Mouse (Mus musculus) forebrain, embryonic 13.5 days (tissue): Measurements from ENCODE around the gene Serpina9. TPM values are rescaled to one million over a fixed set of nuclear protein-coding genes. Genes with fewer than 3 reads are reported as not detected.

Source experiments
- ATAC-seq: fragments of 200-750 bp; cut with Nextera tagmentation; 2 replicates; pipeline ENCODE4 v1.8.0; 2017
- H3K27ac ChIP-seq: fragments of 300-500 bp; sonication (generic); 2 replicates; pipeline ENCODE4 v1.5.1; 2015; ENCODE audit warnings: inconsistent platforms, mild to moderate bottlenecking, moderate library complexity
- H3K27me3 ChIP-seq: fragments of 300-500 bp; sonication (generic); 2 replicates; pipeline ENCODE4 v1.6.1; 2015; ENCODE audit warnings: mild to moderate bottlenecking, inconsistent platforms
- H3K36me3 ChIP-seq: fragments of 300-500 bp; sonication (generic); 2 replicates; pipeline ENCODE4 v1.6.1; 2015; ENCODE audit warnings: mild to moderate bottlenecking, inconsistent platforms; ENCODE audit not compliant: poor library complexity, severe bottlenecking
- H3K4me1 ChIP-seq: fragments of 300-500 bp; sonication (generic); 2 replicates; pipeline ENCODE4 v1.6.1; 2015; ENCODE audit warnings: inconsistent platforms
- H3K4me2 ChIP-seq: fragments of 300-500 bp; sonication (generic); 2 replicates; pipeline ENCODE4 v1.6.1; 2015; ENCODE audit warnings: inconsistent platforms, mild to moderate bottlenecking, moderate library complexity
- H3K4me3 ChIP-seq: fragments of 300-500 bp; sonication (generic); 2 replicates; pipeline ENCODE4 v1.5.1; 2015; ENCODE audit warnings: mild to moderate bottlenecking, inconsistent platforms
- H3K9ac ChIP-seq: fragments of 300-500 bp; sonication (generic); 2 replicates; pipeline ENCODE4 v1.6.1; 2015; ENCODE audit warnings: mild to moderate bottlenecking, inconsistent platforms
- H3K9me3 ChIP-seq: fragments of 300-500 bp; sonication (generic); replicated peaks from 2 replicates; pipeline ENCODE4 v1.6.1; 2016; ENCODE audit warnings: inconsistent platforms
- WGBS: fragments of 180-500 bp; shearing (Covaris S2); methylation state at CpG from one replicate; pipeline ENCODE4 v1.1.7; 2015; 5-methylcytosine and 5-hydroxymethylcytosine counted together
- polyA plus RNA-seq: library from polyadenylated mRNA; unstranded; fragments of >200 nt; fragmentation: Nextera tagmentation; extraction: Ambion mirVana; gene quantifications from 2 replicates; pipeline ENCODE4 v1.2.1, GENCODE M21; 2015

The Serpina9 gene
- polyA plus RNA-seq, 1 experiment from 2014 or later: not detected

- Histone ChIP-seq H3K4me3 (no peak overlapping the region), H3K36me3 (no peaks in the 10 kb centered on the region), H3K27me3 (no peaks in the 10 kb centered on the region), H3K9ac (no peak overlapping the region), H3K27ac (no peak overlapping the region), H3K9me3 (no peaks in the 10 kb centered on the region; the same call in 1 of the 2 replicates), H3K4me1 (no peaks in the 10 kb centered on the region), H3K4me2 (no peak overlapping the region)
- no peak for ATAC-seq
- 39% methylated on average over 8 of the region's 8 CpGs for WGBS
These were observed 16.4 kb upstream of the Serpina9 start for GRCm38 (mm10) chr12:104029986-104030385.

DNA sequence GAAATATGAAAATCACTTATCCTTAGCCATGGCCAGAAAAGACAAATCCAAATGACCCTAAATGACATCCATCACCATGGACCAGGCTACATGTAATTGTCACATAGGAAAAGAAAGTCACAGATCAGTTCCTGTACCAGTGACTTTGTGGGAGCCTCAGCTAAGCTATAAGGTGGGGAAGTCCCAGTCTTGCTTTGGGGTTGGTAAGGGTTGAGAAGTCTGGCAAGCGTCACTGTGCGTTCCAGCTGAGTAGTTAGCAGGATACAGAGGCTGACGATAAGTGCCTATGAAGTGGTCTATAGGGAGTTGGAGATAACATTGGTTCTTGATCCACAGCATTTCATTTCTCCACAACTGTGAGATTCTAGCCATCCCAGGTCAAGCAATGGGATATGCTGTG, 1.7 kb upstream of the Serpina9 start:
- H3K27me3 ChIP-seq: no peaks in the 10 kb centered on the region
- 95% methylated on average over 3 of the region's 3 CpGs for WGBS
- H3K4me3 ChIP-seq: no peak overlapping the region
- H3K36me3 ChIP-seq: no peaks in the 10 kb centered on the region
- H3K4me2 ChIP-seq: no peak overlapping the region
- no peak overlapping the region for H3K27ac ChIP-seq
- no peaks in the 10 kb centered on the region for H3K4me1 ChIP-seq
- no peak for ATAC-seq
- H3K9me3 ChIP-seq: no peaks in the 10 kb centered on the region; the same call in 1 of the 2 replicates
- H3K9ac ChIP-seq: no peak overlapping the region

DNA sequence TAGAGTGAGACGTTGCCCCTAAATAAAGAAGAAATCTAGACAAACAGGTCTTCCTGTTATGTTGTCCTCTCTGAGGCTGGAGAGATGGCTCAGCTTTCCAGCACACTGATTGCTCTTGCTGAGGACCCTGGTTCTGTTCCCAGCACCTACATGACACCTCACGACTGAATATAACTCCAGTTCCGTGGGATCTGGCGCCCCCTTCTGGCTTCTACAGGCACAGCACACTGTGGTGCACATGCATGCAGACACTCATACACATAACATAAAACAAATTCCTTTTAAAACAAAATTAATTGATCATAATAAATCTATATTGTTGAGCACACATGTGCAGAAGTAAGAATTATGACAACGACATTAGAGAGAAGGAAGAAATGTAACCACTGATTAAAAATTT, 8.9 kb downstream of the Serpina9 start:
- ATAC-seq: no peak
- no peaks in the 10 kb centered on the region for H3K4me1 ChIP-seq
- 83% methylated on average over 5 of the region's 5 CpGs for WGBS

GRCm38 (mm10) chr12:104003238-104003612, 10.3 kb downstream of the Serpina9 start:
- H3K4me3 ChIP-seq: no peak overlapping the region
- no peaks in the 10 kb centered on the region for H3K4me1 ChIP-seq
- H3K9me3 ChIP-seq: peaks cover 5% of the 10 kb centered on the region; the same call in 1 of the 2 replicates
- H3K4me2 ChIP-seq: no peak overlapping the region
- H3K9ac ChIP-seq: no peak overlapping the region
- H3K36me3 ChIP-seq: no peaks in the 10 kb centered on the region
- H3K27ac ChIP-seq: no peak overlapping the region
- 76% methylated on average over 4 of the region's 4 CpGs for WGBS
- ATAC-seq: no peak
- no peaks in the 10 kb centered on the region for H3K27me3 ChIP-seq

More for the DNA sequence above, 8.9 kb downstream of the Serpina9 start:
- Histone ChIP-seq H3K9ac (no peak overlapping the region), H3K27me3 (no peaks in the 10 kb centered on the region), H3K36me3 (no peaks in the 10 kb centered on the region), H3K4me3 (no peak overlapping the region), H3K27ac (no peak overlapping the region), H3K4me2 (no peak overlapping the region), H3K9me3 (peaks cover 5% of the 10 kb centered on the region; the same call in 1 of the 2 replicates)

- H3K9ac ChIP-seq: no peak overlapping the region
- 89% methylated on average over 10 of the region's 10 CpGs for WGBS
- H3K4me2 ChIP-seq: no peak overlapping the region
- H3K9me3 ChIP-seq: peaks cover 5% of the 10 kb centered on the region; the same call in 1 of the 2 replicates
- H3K4me3 ChIP-seq: no peak overlapping the region
- H3K36me3 ChIP-seq: no peaks in the 10 kb centered on the region
- H3K4me1 ChIP-seq: no peaks in the 10 kb centered on the region
- H3K27me3 ChIP-seq: no peaks in the 10 kb centered on the region
- H3K27ac ChIP-seq: no peak overlapping the region
- no peak for ATAC-seq
These were observed 10.9 kb downstream of the Serpina9 start for GRCm38 (mm10) chr12:104002569-104003237.

- H3K27me3 ChIP-seq: no peaks in the 10 kb centered on the region
- no peaks in the 10 kb centered on the region for H3K4me1 ChIP-seq
- peaks cover 5% of the 10 kb centered on the region; the same call in 1 of the 2 replicates for H3K9me3 ChIP-seq
- no peak for ATAC-seq
- no peak overlapping the region for H3K4me2 ChIP-seq
- no peak overlapping the region for H3K27ac ChIP-seq
- no peak overlapping the region for H3K4me3 ChIP-seq
- 92% methylated on average over 3 of the region's 3 CpGs for WGBS
- H3K36me3 ChIP-seq: no peaks in the 10 kb centered on the region
- H3K9ac ChIP-seq: no peak overlapping the region
These were observed 13.0 kb downstream of the Serpina9 start for GRCm38 (mm10) chr12:104000594-104000993.

- H3K9ac ChIP-seq: no peak overlapping the region
- no peak for ATAC-seq
- no peak overlapping the region for H3K27ac ChIP-seq
- H3K4me1 ChIP-seq: no peaks in the 10 kb centered on the region
- no peaks in the 10 kb centered on the region for H3K27me3 ChIP-seq
- peaks cover 3% of the 10 kb centered on the region; the same call in 1 of the 2 replicates for H3K9me3 ChIP-seq
- 70% methylated on average over 8 of the region's 8 CpGs for WGBS
- no peak overlapping the region for H3K4me3 ChIP-seq
- no peaks in the 10 kb centered on the region for H3K36me3 ChIP-seq
- no peak overlapping the region for H3K4me2 ChIP-seq
These were observed 13.9 kb downstream of the Serpina9 start for GRCm38 (mm10) chr12:103999611-104000010.

GRCm38 (mm10) chr12:103996513-103996912, 17.0 kb downstream of the Serpina9 start:
- no peak overlapping the region for H3K9ac ChIP-seq
- H3K36me3 ChIP-seq: no peaks in the 10 kb centered on the region
- 70% methylated on average over 2 of the region's 2 CpGs for WGBS
- H3K4me3 ChIP-seq: no peak overlapping the region
- H3K27me3 ChIP-seq: no peaks in the 10 kb centered on the region
- ATAC-seq: no peak
- no peaks in the 10 kb centered on the region for H3K4me1 ChIP-seq
- no peak overlapping the region for H3K4me2 ChIP-seq
- no peak overlapping the region for H3K27ac ChIP-seq
- no peaks in the 10 kb centered on the region for H3K9me3 ChIP-seq

DNA sequence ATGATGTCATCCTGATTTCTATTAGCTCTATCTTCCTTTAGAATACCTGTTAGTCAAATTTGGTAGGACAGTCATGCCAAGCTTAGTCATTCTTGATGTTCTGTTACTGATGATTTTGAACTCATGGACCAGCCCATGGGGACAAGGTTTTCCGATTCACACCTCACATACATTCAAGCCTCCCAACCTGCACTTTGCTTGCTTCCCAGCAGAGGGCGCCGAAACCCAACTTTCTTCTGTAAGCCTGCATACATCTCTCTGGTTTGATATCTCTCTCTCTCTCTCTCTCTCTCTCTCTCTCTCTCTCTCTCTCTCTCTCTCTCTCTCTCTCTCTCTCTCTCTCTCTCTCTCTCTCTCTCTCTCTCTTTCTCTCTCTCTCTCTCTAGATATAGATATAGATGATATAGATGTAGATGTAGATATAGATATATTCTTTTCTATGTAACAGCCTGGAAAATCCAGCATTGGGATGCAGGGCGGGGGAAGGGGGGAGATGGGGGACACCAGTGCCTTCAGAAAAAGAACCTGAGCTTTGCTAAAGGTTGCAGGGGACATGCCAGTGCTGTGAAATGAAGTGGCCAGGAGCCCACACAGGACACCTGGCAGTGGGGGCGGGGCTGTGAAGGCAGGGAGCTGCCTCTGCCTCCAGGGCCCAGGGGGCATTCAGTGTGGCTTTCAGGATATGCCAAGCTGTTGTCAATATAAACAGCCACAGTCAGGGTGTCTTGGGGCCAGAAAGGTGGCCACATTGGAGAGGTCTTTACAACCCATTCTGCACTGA, 18.1 kb downstream of the Serpina9 start:
- no peaks in the 10 kb centered on the region for H3K9me3 ChIP-seq
- H3K27me3 ChIP-seq: no peaks in the 10 kb centered on the region
- no peak overlapping the region for H3K4me2 ChIP-seq
- H3K9ac ChIP-seq: no peak overlapping the region
- H3K36me3 ChIP-seq: no peaks in the 10 kb centered on the region
- WGBS: 42% methylated on average over 5 of the region's 5 CpGs
- no peaks in the 10 kb centered on the region for H3K4me1 ChIP-seq
- ATAC-seq: no peak
- no peak overlapping the region for H3K4me3 ChIP-seq
- H3K27ac ChIP-seq: no peak overlapping the region

GRCm38 (mm10) chr12:103992945-103993344, 20.6 kb downstream of the Serpina9 start:
- no peaks in the 10 kb centered on the region for H3K4me1 ChIP-seq
- no peak overlapping the region for H3K4me3 ChIP-seq
- H3K27me3 ChIP-seq: no peaks in the 10 kb centered on the region
- no peaks in the 10 kb centered on the region for H3K36me3 ChIP-seq
- no peak overlapping the region for H3K9ac ChIP-seq
- WGBS: 82% methylated on average over 7 of the region's 7 CpGs
- no peak overlapping the region for H3K4me2 ChIP-seq
- H3K9me3 ChIP-seq: no peaks in the 10 kb centered on the region
- no peak for ATAC-seq
- H3K27ac ChIP-seq: no peak overlapping the region

DNA sequence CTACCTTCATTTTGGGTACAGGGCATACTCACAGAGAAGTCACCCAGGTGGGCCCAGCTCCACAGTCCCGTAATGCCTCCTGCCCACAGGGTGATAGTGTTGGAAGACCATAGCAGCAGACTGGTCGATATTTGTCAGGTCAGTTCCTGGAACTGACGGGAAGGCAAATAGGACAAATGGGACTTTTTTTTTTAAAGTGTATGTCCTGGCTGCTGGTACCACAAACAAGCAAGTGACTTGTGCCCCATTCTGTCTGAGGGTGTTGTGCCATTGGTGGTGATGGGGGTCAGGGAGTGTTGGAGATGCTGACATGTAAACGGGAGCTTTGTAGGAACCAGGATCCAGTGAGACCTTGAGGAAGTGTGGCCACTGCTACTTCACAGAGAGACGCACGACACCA, 23.7 kb downstream of the Serpina9 start, which contains the start of gene Serpina11:
Gene Serpina11, minus strand, starts transcription at position 101 of the 400 bp plus-strand sequence.
- 89% methylated on average over 6 of the region's 6 CpGs for WGBS
- Histone ChIP-seq H3K27ac (no peak within 1 kb of the TSS), H3K9me3 (no peaks in the 10 kb centered on the region), H3K27me3 (no peaks in the 10 kb centered on the region), H3K4me1 (no peaks in the 10 kb centered on the region), H3K4me3 (no peak within 1 kb of the TSS), H3K4me2 (no peak within 1 kb of the TSS), H3K9ac (no peak within 1 kb of the TSS), H3K36me3 (no peaks in the 10 kb centered on the region)
- ATAC-seq: no peak

- H3K9ac ChIP-seq: no peak overlapping the region
- H3K9me3 ChIP-seq: no peaks in the 10 kb centered on the region
- no peaks in the 10 kb centered on the region for H3K36me3 ChIP-seq
- no peak overlapping the region for H3K4me3 ChIP-seq
- 77% methylated on average over 2 of the region's 2 CpGs for WGBS
- H3K4me1 ChIP-seq: no peaks in the 10 kb centered on the region
- ATAC-seq: no peak
- no peaks in the 10 kb centered on the region for H3K27me3 ChIP-seq
- no peak overlapping the region for H3K27ac ChIP-seq
- no peak overlapping the region for H3K4me2 ChIP-seq
These were observed 24.1 kb downstream of the Serpina9 start for GRCm38 (mm10) chr12:103989514-103989767.
